Mouse (Mus musculus) CD4-positive naive resting alpha-beta T cell, adult 57 days (primary cell): ENCODE data around the gene Olfr1347. TPM values are rescaled to one million over a fixed set of nuclear protein-coding genes. Genes with fewer than 3 reads are reported as not detected.

Source experiments
- total RNA-seq: library from RNA; stranded (reverse); gene quantifications from one replicate; pipeline ENCODE4 v1.2.4, GENCODE M21; 2023

The Olfr1347 gene
- not detected for total RNA-seq

GRCm38 (mm10) chr7:6499655-6500054, at the start of gene Olfr1347:
Gene Olfr1347, minus strand, starts transcription at chr7:6499755.

GRCm38 (mm10) chr7:6522850-6523249, 23.3 kb upstream of the Olfr1347 start, which contains the start of gene Olfr1349:
Gene Olfr1349, minus strand, starts transcription at chr7:6522950.

GRCm38 (mm10) chr7:6508648-6509047, 9.1 kb upstream of the Olfr1347 start, which contains the start of gene Olfr1348:
Gene Olfr1348, minus strand, starts transcription at chr7:6508748.

GRCm38 (mm10) chr7:6486841-6487240, 12.7 kb downstream of the Olfr1347 start, which contains the start of gene Olfr5:
Gene Olfr5, minus strand, starts transcription at chr7:6486941.

GRCm38 (mm10) chr7:6466951-6467350, 32.6 kb downstream of the Olfr1347 start, which contains the start of gene Olfr1346:
Gene Olfr1346, plus strand, starts transcription at chr7:6467101.

GRCm38 (mm10) chr7:6455868-6456267, 43.7 kb downstream of the Olfr1347 start, which contains the start of gene Olfr1336:
Gene Olfr1336, plus strand, starts transcription at chr7:6456168.

GRCm38 (mm10) chr7:6438388-6438787, 61.2 kb downstream of the Olfr1347 start, which contains the start of gene Olfr1344:
Gene Olfr1344, plus strand, starts transcription at chr7:6438688.

Other genes starting within 250 kb of the Olfr1347 start
- not detected for gene Epp13, start 247.0 kb downstream of the Olfr1347 start, total RNA-seq
- 2.9 TPM for gene Zfp667, start 213.2 kb downstream of the Olfr1347 start, total RNA-seq
- gene Zfp583, start 168.5 kb downstream of the Olfr1347 start, total RNA-seq, result 2.7 TPM
- 1.1 TPM for gene Gm3854, start 156.0 kb downstream of the Olfr1347 start, total RNA-seq
- 2.5 TPM for gene Zfp78, start 136.5 kb downstream of the Olfr1347 start, total RNA-seq
- 3.5 TPM for gene Zfp28, start 116.5 kb downstream of the Olfr1347 start, total RNA-seq
- not detected for gene Smim17, start 101.0 kb downstream of the Olfr1347 start, total RNA-seq
- gene Gm20715, start 89.5 kb downstream of the Olfr1347 start, total RNA-seq, result not detected
- gene Olfr1344, start 61.1 kb downstream of the Olfr1347 start, total RNA-seq, result not detected
- not detected for gene Olfr1336, start 43.6 kb downstream of the Olfr1347 start, total RNA-seq
- gene Olfr1346, start 32.7 kb downstream of the Olfr1347 start, total RNA-seq, result not detected
- not detected for gene Olfr5, start 12.8 kb downstream of the Olfr1347 start, total RNA-seq
- not detected for gene Olfr1348, start 9.0 kb upstream of the Olfr1347 start, total RNA-seq
- gene Olfr1349, start 23.2 kb upstream of the Olfr1347 start, total RNA-seq, result not detected
- gene Olfr1350, start 65.1 kb upstream of the Olfr1347 start, total RNA-seq, result not detected
- gene Zim1, start 196.7 kb upstream of the Olfr1347 start, total RNA-seq, result not detected
- gene Peg3, start 230.7 kb upstream of the Olfr1347 start, total RNA-seq, result not detected
- gene Usp29, start 230.8 kb upstream of the Olfr1347 start, total RNA-seq, result not detected